Mouse (Mus musculus) embryonic facial prominence, embryonic 11.5 days (tissue): ENCODE results near the gene Fam19a2. TPM values are rescaled to one million over a fixed set of nuclear protein-coding genes. Genes with fewer than 3 reads are reported as not detected.

Source experiments
- ATAC-seq: fragments of 200-750 bp; cut with Nextera tagmentation; replicated peaks from 2 replicates; pipeline ENCODE4 v1.8.0; 2017; ENCODE audit warnings: low read depth; ENCODE audit not compliant: insufficient number of reproducible peaks, low FRiP score, low TSS enrichment
- DNase-seq: peaks from one replicate; pipeline ENCODE4 v3.0.0-alpha.2; 2015; ENCODE audit warnings: low spot score
- H3K27ac ChIP-seq: fragments of 300-500 bp; sonication (generic); replicated peaks from 2 replicates; pipeline ENCODE4 v1.5.1; 2014; ENCODE audit warnings: mild to moderate bottlenecking, low read depth, low read length, control low read depth
- H3K27me3 ChIP-seq: fragments of 300-500 bp; sonication (generic); 2 replicates; pipeline ENCODE4 v1.6.1; 2014; ENCODE audit warnings: mild to moderate bottlenecking, low read length, moderate library complexity, mixed read lengths; ENCODE audit not compliant: control insufficient read depth, insufficient read depth
- H3K36me3 ChIP-seq: fragments of 300-500 bp; sonication (generic); replicated peaks from 2 replicates; pipeline ENCODE4 v1.6.1; 2014; ENCODE audit warnings: low read depth, mild to moderate bottlenecking, low read length, moderate library complexity, mixed read lengths; ENCODE audit not compliant: control insufficient read depth, insufficient read depth
- H3K4me1 ChIP-seq: fragments of 300-500 bp; sonication (generic); 2 replicates; pipeline ENCODE4 v1.6.1; 2014; ENCODE audit warnings: low read length, mixed read lengths; ENCODE audit not compliant: control insufficient read depth, insufficient read depth
- H3K4me2 ChIP-seq: fragments of 300-500 bp; sonication (generic); 2 replicates; pipeline ENCODE4 v1.6.1; 2014; ENCODE audit warnings: low read depth, mild to moderate bottlenecking, control low read depth, low read length, moderate library complexity
- H3K4me3 ChIP-seq: fragments of 300-500 bp; sonication (generic); 2 replicates; pipeline ENCODE4 v1.5.1; 2014; ENCODE audit warnings: low read depth, low read length, control low read depth
- H3K9ac ChIP-seq: fragments of 300-500 bp; sonication (generic); replicated peaks from 2 replicates; pipeline ENCODE4 v1.6.1; 2014; ENCODE audit warnings: mild to moderate bottlenecking, control low read depth, low read length
- H3K9me3 ChIP-seq: fragments of 300-500 bp; sonication (generic); replicated peaks from 2 replicates; pipeline ENCODE4 v1.6.1; 2016; ENCODE audit warnings: mild to moderate bottlenecking, low read length, inconsistent platforms, mixed read lengths; ENCODE audit not compliant: control insufficient read depth
- whole genome bisulfite sequencing: fragments of 180-500 bp; shearing (Covaris S2); extraction: QIAGEN DNeasy Blood & Tissue Kit; methylation state at CpG from one replicate; pipeline ENCODE4 v1.1.7; 2014; 5-methylcytosine and 5-hydroxymethylcytosine counted together
- polyA plus RNA-seq: library from polyadenylated mRNA; unstranded; fragments of >200 nt; fragmentation: Nextera tagmentation; extraction: Ambion mirVana; gene quantifications from 2 replicates; pipeline ENCODE4 v1.2.1, GENCODE M21; 2014

The Fam19a2 gene
- polyA plus RNA-seq, 1 experiment from 2014 or later = 8.2 TPM

- ATAC-seq (no peak), DNase-seq (no peak)
- no peaks in the 10 kb centered on the region for H3K27me3 ChIP-seq
- H3K9me3 ChIP-seq = no peaks in the 10 kb centered on the region
- H3K27ac ChIP-seq = no peak overlapping the region
- no peaks in the 10 kb centered on the region for H3K36me3 ChIP-seq
- no peak overlapping the region for H3K9ac ChIP-seq
- WGBS = 80% methylated on average over 8 of the region's 8 CpGs
- H3K4me1 ChIP-seq = no peaks in the 10 kb centered on the region
- H3K4me3 ChIP-seq = no peak overlapping the region
- H3K4me2 ChIP-seq = no peak overlapping the region
Measured at GRCm38 (mm10) chr10:123426527-123427363, 162.9 kb downstream of the Fam19a2 start.

GRCm38 (mm10) chr10:123431569-123431968, 167.8 kb downstream of the Fam19a2 start:
- Histone ChIP-seq H3K27me3 (no peaks in the 10 kb centered on the region), H3K36me3 (no peaks in the 10 kb centered on the region), H3K9ac (no peak overlapping the region), H3K27ac (no peak overlapping the region), H3K4me1 (no peaks in the 10 kb centered on the region), H3K9me3 (no peaks in the 10 kb centered on the region), H3K4me3 (no peak overlapping the region), H3K4me2 (no peak overlapping the region)
- no peak for DNase-seq
- 60% methylated on average over 5 of the region's 5 CpGs for WGBS
- ATAC-seq = no peak

- no peak overlapping the region for H3K27ac ChIP-seq
- no peaks in the 10 kb centered on the region for H3K9me3 ChIP-seq
- ATAC-seq = no peak
- no peak for DNase-seq
- H3K9ac ChIP-seq = no peak overlapping the region
- 74% methylated on average over 4 of the region's 4 CpGs for WGBS
- no peaks in the 10 kb centered on the region for H3K27me3 ChIP-seq
- no peaks in the 10 kb centered on the region for H3K36me3 ChIP-seq
- no peaks in the 10 kb centered on the region for H3K4me1 ChIP-seq
- H3K4me3 ChIP-seq = no peak overlapping the region
- H3K4me2 ChIP-seq = no peak overlapping the region
Measured at GRCm38 (mm10) chr10:123437576-123437975, 173.8 kb downstream of the Fam19a2 start.

- ATAC-seq = no peak
Measured at GRCm38 (mm10) chr10:123456800-123457199, 193.0 kb downstream of the Fam19a2 start.

GRCm38 (mm10) chr10:123460466-123460865, 196.7 kb downstream of the Fam19a2 start:
- H3K27me3 ChIP-seq = no peaks in the 10 kb centered on the region

More at GRCm38 (mm10) chr10:123456800-123457199, 193.0 kb downstream of the Fam19a2 start:
- H3K4me2 ChIP-seq = no peak overlapping the region
- H3K4me3 ChIP-seq = no peak overlapping the region
- no peaks in the 10 kb centered on the region for H3K9me3 ChIP-seq
- no peaks in the 10 kb centered on the region for H3K4me1 ChIP-seq
- DNase-seq = peak; percentile 41
- H3K9ac ChIP-seq = no peak overlapping the region
- no peaks in the 10 kb centered on the region for H3K27me3 ChIP-seq
- no peak overlapping the region for H3K27ac ChIP-seq
- H3K36me3 ChIP-seq = no peaks in the 10 kb centered on the region
- WGBS = 95% methylated on average over 1 of the region's 1 CpGs

GRCm38 (mm10) chr10:123462305-123462704, 198.5 kb downstream of the Fam19a2 start:
- 86% methylated on average over 3 of the region's 3 CpGs for WGBS
- ATAC-seq (no peak), DNase-seq (no peak)
- Histone ChIP-seq H3K36me3 (no peaks in the 10 kb centered on the region), H3K27ac (no peak overlapping the region), H3K9me3 (no peaks in the 10 kb centered on the region), H3K9ac (no peak overlapping the region), H3K27me3 (no peaks in the 10 kb centered on the region), H3K4me3 (no peak overlapping the region), H3K4me1 (no peaks in the 10 kb centered on the region), H3K4me2 (no peak overlapping the region)

More at GRCm38 (mm10) chr10:123460466-123460865, 196.7 kb downstream of the Fam19a2 start:
- DNase-seq (no peak), ATAC-seq (no peak)
- Histone ChIP-seq H3K4me1 (no peaks in the 10 kb centered on the region), H3K9me3 (no peaks in the 10 kb centered on the region), H3K9ac (no peak overlapping the region), H3K4me2 (no peak overlapping the region), H3K4me3 (no peak overlapping the region), H3K27ac (no peak overlapping the region), H3K36me3 (no peaks in the 10 kb centered on the region)
- 70% methylated on average over 5 of the region's 5 CpGs for WGBS

- Histone ChIP-seq H3K4me3 (no peak overlapping the region), H3K27me3 (no peaks in the 10 kb centered on the region), H3K4me1 (no peaks in the 10 kb centered on the region), H3K4me2 (no peak overlapping the region), H3K36me3 (no peaks in the 10 kb centered on the region), H3K27ac (no peak overlapping the region), H3K9ac (no peak overlapping the region), H3K9me3 (no peaks in the 10 kb centered on the region)
- no peak for DNase-seq
- WGBS = 91% methylated on average over 3 of the region's 3 CpGs
- no peak for ATAC-seq
Measured at GRCm38 (mm10) chr10:123514749-123515148, 251.0 kb downstream of the Fam19a2 start.

GRCm38 (mm10) chr10:123520613-123521012, 256.8 kb downstream of the Fam19a2 start:
- WGBS = 74% methylated on average over 2 of the region's 2 CpGs
- Histone ChIP-seq H3K9ac (no peak overlapping the region), H3K27me3 (no peaks in the 10 kb centered on the region), H3K4me3 (no peak overlapping the region), H3K4me1 (no peaks in the 10 kb centered on the region), H3K27ac (no peak overlapping the region), H3K4me2 (no peak overlapping the region), H3K36me3 (no peaks in the 10 kb centered on the region), H3K9me3 (no peaks in the 10 kb centered on the region)
- ATAC-seq (no peak), DNase-seq (no peak)
